Mouse (Mus musculus): ENCODE measurements around the gene Zc2hc1b. TPM values are rescaled to one million over a fixed set of nuclear protein-coding genes. Genes with fewer than 3 reads are reported as not detected.

The Zc2hc1b gene
- polyA plus RNA-seq, 1 experiment from 2014 or later: not detected

DNA sequence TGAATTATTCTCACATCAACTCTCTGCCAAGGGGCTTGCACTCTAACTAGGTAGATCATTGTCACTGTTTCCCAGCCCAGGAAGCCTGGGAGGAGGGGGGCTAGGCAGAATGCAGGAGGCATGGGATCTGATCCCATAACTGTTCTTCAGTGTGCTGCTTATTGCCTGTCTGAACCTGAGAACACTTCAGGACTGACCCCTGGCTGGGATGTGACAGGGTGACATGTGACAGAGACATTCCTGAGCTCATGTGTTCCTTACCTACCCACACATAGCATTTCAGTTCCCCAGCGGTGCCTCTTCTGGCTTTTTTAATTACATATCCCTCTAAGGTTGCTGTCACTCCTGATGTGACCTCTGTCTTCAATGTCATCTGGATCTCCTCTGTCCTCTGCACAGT lies 68.0 kb downstream of the Zc2hc1b start:
- WGBS: 58% methylated on average over 1 of the region's 1 CpGs
- Histone ChIP-seq H3K27ac (ENCODE audit: low read length) (no peak overlapping the region), H3K4me2 (ENCODE audit: low read depth, low read length) (no peak overlapping the region), H3K36me3 (ENCODE audit: control insufficient read depth, insufficient read depth, low read length) (no peaks in the 10 kb centered on the region), H3K9ac (ENCODE audit: low read depth, low read length) (no peak overlapping the region), H3K4me3 (ENCODE audit: low read length) (no peak overlapping the region), H3K27me3 (replicated peaks; ENCODE audit: control insufficient read depth, insufficient read depth, low read length) (no peaks in the 10 kb centered on the region), H3K9me3 (ENCODE audit: control insufficient read depth, low read length) (no peaks in the 10 kb centered on the region), H3K4me1 (ENCODE audit: control insufficient read depth, insufficient read depth, low read length) (peaks cover 12% of the 10 kb centered on the region)
- no peak for ATAC-seq

DNA sequence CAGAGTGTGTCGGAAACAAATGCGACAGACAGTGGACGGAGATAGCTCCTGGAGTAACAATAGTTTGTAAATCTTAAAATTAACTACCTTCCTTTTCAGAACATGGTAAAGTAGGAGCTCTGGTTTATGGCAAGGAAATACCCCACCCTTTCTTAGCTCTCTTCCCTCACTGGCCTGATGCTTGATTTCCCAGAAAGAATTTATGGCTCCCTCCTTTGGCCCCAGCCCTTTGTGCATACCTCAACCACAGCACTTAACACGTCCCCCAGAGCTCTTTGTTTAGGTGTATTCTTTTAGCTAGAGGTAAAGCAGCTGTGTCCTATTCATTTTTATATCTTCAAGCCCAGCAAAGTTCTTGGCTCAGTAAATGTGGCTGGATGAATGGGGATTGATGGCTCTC lies 69.0 kb downstream of the Zc2hc1b start:
- H3K4me2 ChIP-seq (ENCODE audit: low read depth, low read length): no peak overlapping the region
- no peaks in the 10 kb centered on the region for H3K9me3 ChIP-seq (ENCODE audit: control insufficient read depth, low read length)
- no peaks in the 10 kb centered on the region for H3K36me3 ChIP-seq (ENCODE audit: control insufficient read depth, insufficient read depth, low read length)
- no peak overlapping the region for H3K9ac ChIP-seq (ENCODE audit: low read depth, low read length)
- no peak overlapping the region for H3K27ac ChIP-seq (ENCODE audit: low read length)
- WGBS: 28% methylated on average over 4 of the region's 4 CpGs
- H3K27me3 ChIP-seq (replicated peaks; ENCODE audit: control insufficient read depth, insufficient read depth, low read length): no peaks in the 10 kb centered on the region
- peak; percentile 52 for ATAC-seq
- H3K4me3 ChIP-seq (ENCODE audit: low read length): no peak overlapping the region
- H3K4me1 ChIP-seq (ENCODE audit: control insufficient read depth, insufficient read depth, low read length): peaks cover 10% of the 10 kb centered on the region

DNA sequence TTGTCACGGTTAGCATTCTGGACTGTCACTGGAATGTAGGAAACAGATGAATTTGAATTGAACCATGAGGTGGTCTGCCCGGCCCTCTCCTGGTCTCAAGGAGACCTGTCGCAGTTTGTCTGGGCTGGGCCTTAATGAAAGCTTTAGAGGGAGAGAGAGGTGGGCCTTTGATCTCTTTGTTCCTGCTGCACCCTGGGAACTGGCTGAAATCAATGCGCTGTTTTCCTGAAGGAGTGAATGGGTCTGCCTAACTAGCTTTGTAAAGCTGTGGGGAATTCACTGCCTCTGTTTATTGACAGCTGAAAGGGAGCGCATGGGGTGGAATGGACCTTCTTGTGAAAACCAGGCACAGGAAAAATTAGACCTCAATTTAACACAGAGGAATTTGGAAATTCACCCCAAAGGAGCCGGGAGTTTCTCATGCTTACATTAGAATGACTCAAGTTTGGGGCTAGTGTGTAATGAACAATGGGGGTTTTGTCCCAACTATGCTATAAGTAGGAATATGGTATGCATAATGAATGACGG lies 69.7 kb downstream of the Zc2hc1b start:
- no peak overlapping the region for H3K4me3 ChIP-seq (ENCODE audit: low read length)
- no peak overlapping the region for H3K9ac ChIP-seq (ENCODE audit: low read depth, low read length)
- no peaks in the 10 kb centered on the region for H3K9me3 ChIP-seq (ENCODE audit: control insufficient read depth, low read length)
- no peak overlapping the region for H3K4me2 ChIP-seq (ENCODE audit: low read depth, low read length)
- 43% methylated on average over 7 of the region's 7 CpGs for WGBS
- H3K4me1 ChIP-seq (ENCODE audit: control insufficient read depth, insufficient read depth, low read length): peaks cover 10% of the 10 kb centered on the region
- H3K27me3 ChIP-seq (replicated peaks; ENCODE audit: control insufficient read depth, insufficient read depth, low read length): no peaks in the 10 kb centered on the region
- peak overlapping the region; percentile 55 for H3K27ac ChIP-seq (ENCODE audit: low read length)
- no peak for ATAC-seq
- H3K36me3 ChIP-seq (ENCODE audit: control insufficient read depth, insufficient read depth, low read length): no peaks in the 10 kb centered on the region

DNA sequence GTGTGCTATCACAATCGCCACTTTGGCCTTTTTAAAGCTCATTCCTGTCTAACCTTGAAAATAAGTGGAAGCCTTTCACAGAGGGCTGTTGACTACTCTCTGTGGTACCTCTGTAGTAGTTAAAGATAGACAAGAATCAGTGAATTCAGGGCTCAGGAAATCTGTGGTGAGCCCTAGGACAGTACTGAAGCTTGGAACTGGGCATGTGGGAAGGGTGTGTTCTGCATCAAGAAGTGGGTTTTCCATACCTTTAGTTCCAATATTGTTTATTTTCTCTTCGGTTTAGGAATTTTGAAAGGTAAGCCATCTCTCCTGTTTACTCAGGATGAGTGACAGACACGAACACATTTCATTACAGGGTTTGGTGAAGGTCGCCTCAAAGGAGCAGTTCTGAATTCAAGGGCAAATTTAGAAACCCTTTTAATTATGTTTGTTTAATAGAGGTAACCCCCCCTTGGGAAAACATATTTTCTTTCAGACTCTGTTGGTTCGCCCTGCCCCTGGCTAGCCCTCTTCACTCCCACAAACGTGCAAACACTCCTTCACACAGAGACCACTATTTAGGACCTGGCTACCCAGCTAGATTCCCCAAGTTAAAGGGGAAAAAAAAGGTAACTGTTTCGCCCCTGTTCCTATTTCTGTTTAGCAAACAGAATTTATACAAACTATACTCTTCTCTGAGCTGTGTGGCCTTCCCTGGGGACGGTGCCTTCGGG lies 70.8 kb downstream of the Zc2hc1b start:
- H3K27ac ChIP-seq (ENCODE audit: low read length): no peak overlapping the region
- ATAC-seq: no peak

DNA sequence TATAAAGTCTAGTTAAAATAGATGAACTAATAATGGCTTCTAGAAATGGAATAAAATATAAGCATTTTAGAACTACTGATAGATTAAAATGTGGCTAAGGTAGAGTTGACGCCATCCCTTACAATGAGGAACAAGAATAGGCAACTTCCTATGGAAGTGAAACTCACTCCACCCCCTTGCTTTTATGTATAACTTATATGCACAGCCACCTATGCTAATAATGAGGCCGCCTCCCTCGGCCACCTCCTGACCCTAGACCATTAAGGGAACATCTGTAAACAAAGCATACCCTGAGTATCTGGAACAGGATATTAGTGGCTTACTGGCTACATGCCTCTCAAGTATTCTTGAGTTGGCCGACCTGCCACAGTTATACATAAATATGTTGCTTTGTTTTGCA lies 74.0 kb downstream of the Zc2hc1b start:
- no peak for ATAC-seq
- H3K4me1 ChIP-seq (ENCODE audit: control insufficient read depth, insufficient read depth, low read length): peaks cover 21% of the 10 kb centered on the region
- 64% methylated on average over 4 of the region's 4 CpGs for WGBS
- H3K27me3 ChIP-seq (replicated peaks; ENCODE audit: control insufficient read depth, insufficient read depth, low read length): no peaks in the 10 kb centered on the region
- H3K9me3 ChIP-seq (ENCODE audit: control insufficient read depth, low read length): no peaks in the 10 kb centered on the region
- no peaks in the 10 kb centered on the region for H3K36me3 ChIP-seq (ENCODE audit: control insufficient read depth, insufficient read depth, low read length)
- no peak overlapping the region for H3K27ac ChIP-seq (ENCODE audit: low read length)
- H3K4me2 ChIP-seq (ENCODE audit: low read depth, low read length): no peak overlapping the region
- H3K9ac ChIP-seq (ENCODE audit: low read depth, low read length): no peak overlapping the region
- H3K4me3 ChIP-seq (ENCODE audit: low read length): no peak overlapping the region

More for the DNA sequence above, 70.8 kb downstream of the Zc2hc1b start:
- Histone ChIP-seq H3K36me3 (ENCODE audit: control insufficient read depth, insufficient read depth, low read length) (no peaks in the 10 kb centered on the region), H3K4me3 (ENCODE audit: low read length) (no peak overlapping the region), H3K9ac (ENCODE audit: low read depth, low read length) (no peak overlapping the region), H3K27me3 (replicated peaks; ENCODE audit: control insufficient read depth, insufficient read depth, low read length) (no peaks in the 10 kb centered on the region), H3K4me1 (ENCODE audit: control insufficient read depth, insufficient read depth, low read length) (peaks cover 7% of the 10 kb centered on the region), H3K4me2 (ENCODE audit: low read depth, low read length) (no peak overlapping the region), H3K9me3 (ENCODE audit: control insufficient read depth, low read length) (no peaks in the 10 kb centered on the region)
- WGBS: 62% methylated on average over 9 of the region's 9 CpGs

DNA sequence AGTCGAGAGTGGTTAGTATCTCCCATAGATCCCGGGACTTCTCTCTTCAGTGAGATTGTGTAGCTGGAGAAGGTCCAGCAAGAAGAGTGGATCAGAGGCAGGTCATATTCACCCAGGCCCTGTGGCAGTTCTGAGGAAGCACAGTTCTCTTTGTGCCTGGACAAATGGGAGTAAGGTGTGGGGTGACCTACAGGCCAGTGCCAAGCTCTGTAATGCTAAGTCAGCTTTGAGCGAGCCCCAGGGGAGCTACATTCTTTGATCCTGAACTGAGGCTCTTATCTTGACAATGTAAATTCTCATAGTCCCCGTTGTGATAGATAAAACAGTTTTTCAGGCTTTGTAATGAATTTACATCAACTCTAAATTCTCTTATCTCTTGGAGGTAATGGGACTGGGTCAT lies 75.5 kb downstream of the Zc2hc1b start:
- Histone ChIP-seq H3K4me2 (ENCODE audit: low read depth, low read length) (no peak overlapping the region), H3K27ac (ENCODE audit: low read length) (no peak overlapping the region), H3K4me3 (ENCODE audit: low read length) (no peak overlapping the region), H3K9me3 (ENCODE audit: control insufficient read depth, low read length) (no peaks in the 10 kb centered on the region), H3K4me1 (ENCODE audit: control insufficient read depth, insufficient read depth, low read length) (peaks cover 16% of the 10 kb centered on the region), H3K9ac (ENCODE audit: low read depth, low read length) (no peak overlapping the region), H3K36me3 (ENCODE audit: control insufficient read depth, insufficient read depth, low read length) (no peaks in the 10 kb centered on the region), H3K27me3 (replicated peaks; ENCODE audit: control insufficient read depth, insufficient read depth, low read length) (no peaks in the 10 kb centered on the region)
- no peak for ATAC-seq
- 64% methylated on average over 4 of the region's 4 CpGs for WGBS

DNA sequence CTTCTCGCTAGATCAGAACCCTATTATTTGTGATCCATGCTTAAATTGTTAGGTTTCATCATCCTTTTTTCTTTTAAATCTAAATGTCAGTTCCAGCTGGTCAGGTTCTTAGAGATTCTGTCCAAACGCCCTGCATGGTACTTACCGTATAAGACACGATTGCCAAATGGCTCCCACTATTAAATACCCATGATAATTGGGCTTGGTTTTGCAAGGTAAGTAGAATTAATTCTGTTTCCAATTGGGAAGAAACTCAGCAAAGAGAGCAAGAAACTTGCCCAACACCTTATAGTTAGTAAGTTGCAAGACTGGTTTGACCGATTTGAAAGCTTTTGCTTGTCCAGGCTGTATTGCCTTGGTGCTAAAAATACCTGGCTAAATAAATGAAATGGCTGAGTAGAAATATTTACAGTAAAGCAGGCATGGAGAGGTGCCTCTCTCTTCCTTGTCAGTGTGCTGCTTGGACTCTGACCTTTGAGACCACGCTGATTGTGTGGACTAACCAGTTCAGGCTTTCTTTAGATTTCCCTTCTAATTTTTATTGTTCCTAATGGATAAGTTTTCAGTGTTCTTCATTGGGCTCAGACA lies 77.7 kb downstream of the Zc2hc1b start:
- Histone ChIP-seq H3K27me3 (replicated peaks; ENCODE audit: control insufficient read depth, insufficient read depth, low read length) (no peaks in the 10 kb centered on the region), H3K9ac (ENCODE audit: low read depth, low read length) (no peak overlapping the region), H3K4me2 (ENCODE audit: low read depth, low read length) (peak overlapping the region; percentile 26; the same call in 1 of the 2 replicates), H3K9me3 (ENCODE audit: control insufficient read depth, low read length) (no peaks in the 10 kb centered on the region), H3K27ac (ENCODE audit: low read length) (peak overlapping the region; percentile 79), H3K4me3 (ENCODE audit: low read length) (no peak overlapping the region), H3K4me1 (ENCODE audit: control insufficient read depth, insufficient read depth, low read length) (peaks cover 16% of the 10 kb centered on the region), H3K36me3 (ENCODE audit: control insufficient read depth, insufficient read depth, low read length) (no peaks in the 10 kb centered on the region)
- peak; percentile 95 for ATAC-seq
- WGBS: 69% methylated on average over 6 of the region's 6 CpGs

Other genes with a start within 250 kb of the Zc2hc1b start
- 1.1 and 1.6 TPM in 2 replicates for gene Stx11, start 213.7 kb downstream of the Zc2hc1b start, polyA plus RNA-seq (2015; fragmentation: Nextera tagmentation; extraction: Ambion mirVana)
- gene Sf3b5, start 172.7 kb downstream of the Zc2hc1b start, polyA plus RNA-seq (2015; fragmentation: Nextera tagmentation; extraction: Ambion mirVana): 30.8 and 35.0 TPM in 2 replicates
- 113 and 119 TPM in 2 replicates for gene Plagl1, start 117.5 kb downstream of the Zc2hc1b start, polyA plus RNA-seq (2015; fragmentation: Nextera tagmentation; extraction: Ambion mirVana)
- gene Ltv1, start 15.1 kb upstream of the Zc2hc1b start, polyA plus RNA-seq (2015; fragmentation: Nextera tagmentation; extraction: Ambion mirVana): 69.2 and 74.4 TPM in 2 replicates